ENCODE assay signal across 10 mouse cellular contexts in the genomic region with DNA sequence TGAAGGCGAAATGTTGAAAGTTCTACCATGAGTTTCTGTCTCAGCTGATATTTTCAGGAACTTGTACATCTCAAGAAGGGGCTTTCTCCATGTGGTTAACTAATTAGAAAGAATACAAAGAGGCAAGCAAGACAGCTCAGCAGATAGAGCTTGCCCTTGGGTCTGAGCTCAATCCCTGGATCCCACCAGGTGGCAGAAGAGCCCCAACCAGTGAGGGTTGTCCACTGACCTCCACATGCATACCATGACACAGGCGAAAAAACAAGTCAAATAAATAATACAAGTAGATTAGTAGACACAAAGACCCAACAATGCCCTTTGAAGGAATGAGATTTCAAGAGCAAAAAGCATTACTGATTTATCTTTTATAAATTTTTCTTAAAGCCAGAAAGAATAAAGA.
DNase-seq lines count a peak whose midpoint lies in the region; ATAC-seq and TF ChIP-seq lines count a peak whose summit lies in the region.
"Had no signal": no experiment of that assay in that cellular context is flagged by ENCODE, and none has a peak within 500 bp of the region (broad histone marks: within the 10 kb centered on the region; RNA-seq: fewer than 3 reads in every experiment).

No protein-coding gene starts in this region.

- no peaks in the 10 kb centered on the region for H3K4me1 ChIP-seq in kidney, postnatal 0 days (replicated peaks; ENCODE audit: insufficient read depth, low read length)
- H3K4me1 ChIP-seq in liver, embryonic 11.5 days (replicated peaks; ENCODE audit: control insufficient read depth, insufficient read depth, low read length) = peaks cover 13% of the 10 kb centered on the region

- no peaks in the 10 kb centered on the region for H3K36me3 ChIP-seq in kidney, postnatal 0 days (ENCODE audit: insufficient read depth, low read length)
- no peaks in the 10 kb centered on the region for H3K36me3 ChIP-seq in liver, embryonic 11.5 days (ENCODE audit: control insufficient read depth, insufficient read depth, low read length)
- H3K36me3 ChIP-seq: limb, embryonic 12.5 days had no signal

- no peak overlapping the region for H3K4me2 ChIP-seq in kidney, postnatal 0 days (ENCODE audit: low read length)
- H3K4me2 ChIP-seq in liver, embryonic 11.5 days = no peak overlapping the region
- H3K4me2 ChIP-seq: hindbrain, embryonic 14.5 days; limb, embryonic 12.5 days had no signal

- H3K9ac ChIP-seq in kidney, postnatal 0 days (ENCODE audit: low read depth, low read length) = no peak overlapping the region
- H3K9ac ChIP-seq in liver, embryonic 11.5 days (ENCODE audit: low read depth, low read length) = no peak overlapping the region
- H3K9ac ChIP-seq: hindbrain, embryonic 14.5 days; limb, embryonic 12.5 days had no signal

- no peaks in the 10 kb centered on the region for H3K27me3 ChIP-seq in kidney, postnatal 0 days (ENCODE audit: insufficient read depth, low read length)
- no peaks in the 10 kb centered on the region for H3K27me3 ChIP-seq in liver, embryonic 11.5 days (replicated peaks; ENCODE audit: control insufficient read depth, insufficient read depth, low read length)
- H3K27me3 ChIP-seq: limb, embryonic 12.5 days had no signal

- DNase-seq in CD4-positive, CD25-positive, alpha-beta regulatory T cell, adult 2 months (ENCODE audit: low read depth, low spot score) = peak; percentile 35
- no peak for DNase-seq in kidney, postnatal 0 days (ENCODE audit: low spot score)
- DNase-seq in kidney, adult 11 months = no peak
- DNase-seq in MN1 (ENCODE audit: low spot score) = peak; percentile 18
- no peak for DNase-seq in liver, embryonic 11.5 days (ENCODE audit: low spot score)
- no peak for DNase-seq in right cerebral cortex, adult 18-20 months
- DNase-seq in frontal cortex, postnatal 36 days (ENCODE audit: low spot score in 2 of 2) = no peak

- H3K9me3 ChIP-seq in kidney, postnatal 0 days (replicated peaks; ENCODE audit: low read length) = no peaks in the 10 kb centered on the region; the same call in 1 of the 2 replicates
- H3K9me3 ChIP-seq in liver, embryonic 11.5 days (ENCODE audit: control insufficient read depth, low read length) = no peaks in the 10 kb centered on the region
- H3K9me3 ChIP-seq: limb, embryonic 12.5 days had no signal

- no peak overlapping the region for H3K27ac ChIP-seq in kidney, postnatal 0 days
- no peak overlapping the region for H3K27ac ChIP-seq in liver, embryonic 11.5 days (ENCODE audit: low read depth, low read length)
- H3K27ac ChIP-seq: hindbrain, embryonic 14.5 days; limb, embryonic 12.5 days had no signal

- TF ChIP-seq CTCF in kidney, postnatal 0 days (IDR thresholded peaks at IDR 0.05; ENCODE audit: low read depth) = peak; percentile 57

- no peak overlapping the region for H3K4me3 ChIP-seq in kidney, postnatal 0 days (replicated peaks; ENCODE audit: low read depth, low read length)
- no peak overlapping the region for H3K4me3 ChIP-seq in liver, embryonic 11.5 days (ENCODE audit: low read depth, low read length)
- H3K4me3 ChIP-seq: limb, embryonic 12.5 days had no signal

- ATAC-seq in CD4-positive, CD25-positive, alpha-beta regulatory T cell, adult 4 months = no peak
- ATAC-seq in kidney, postnatal 0 days (replicated peaks; ENCODE audit: low FRiP score, low read depth) = no peak
- peak; percentile 69 for ATAC-seq in liver, embryonic 11.5 days (replicated peaks; ENCODE audit: low FRiP score)

- 84% methylated on average over 2 of the region's 2 CpGs for WGBS in kidney, postnatal 0 days
- 74% methylated on average over 2 of the region's 2 CpGs for WGBS in liver, embryonic 11.5 days

Comparison
In these comparisons a context has a peak if more than half of its experiments do, and no peak if none do; other contexts are left out.
1. DNase-seq: peak in CD4-positive, CD25-positive, alpha-beta regulatory T cell, adult 2 months (single experiment) and MN1 (single experiment); none in kidney, postnatal 0 days (single experiment), kidney, adult 11 months (single experiment), liver, embryonic 11.5 days (single experiment), right cerebral cortex, adult 18-20 months (single experiment) and frontal cortex, postnatal 36 days (0 of 2).